Mouse (Mus musculus) thymus, postnatal 0 days (tissue): ENCODE measurements around the gene Thap8. TPM values are rescaled to one million over a fixed set of nuclear protein-coding genes. Genes with fewer than 3 reads are reported as not detected.
"Not testable (repeated sequence)": the region's sequence is repeated elsewhere in the genome, so short reads cannot be mapped to it uniquely, and the experiment has no call there.

Experiments
- DNase-seq: peaks from one replicate; pipeline ENCODE4 v3.0.0-alpha.2; 2015; ENCODE audit warnings: low spot score
- polyA plus RNA-seq: library from polyadenylated mRNA; unstranded; fragments of >200 nt; fragmentation: Nextera tagmentation; extraction: Ambion mirVana; gene quantifications from 2 replicates; pipeline ENCODE4 v1.2.1, GENCODE M21; 2015

Gene Thap8
- 0.19 and 0.23 TPM in 2 replicates for polyA plus RNA-seq

- DNase-seq = peak; percentile 93
These were observed at the start of gene Thap8, which contains the start of gene Wdr62 for GRCm38 (mm10) chr7:30279951-30280669. Gene Thap8 (plus strand): TSS chr7:30280094. Gene Wdr62 (minus strand): TSS chr7:30280419.

DNA sequence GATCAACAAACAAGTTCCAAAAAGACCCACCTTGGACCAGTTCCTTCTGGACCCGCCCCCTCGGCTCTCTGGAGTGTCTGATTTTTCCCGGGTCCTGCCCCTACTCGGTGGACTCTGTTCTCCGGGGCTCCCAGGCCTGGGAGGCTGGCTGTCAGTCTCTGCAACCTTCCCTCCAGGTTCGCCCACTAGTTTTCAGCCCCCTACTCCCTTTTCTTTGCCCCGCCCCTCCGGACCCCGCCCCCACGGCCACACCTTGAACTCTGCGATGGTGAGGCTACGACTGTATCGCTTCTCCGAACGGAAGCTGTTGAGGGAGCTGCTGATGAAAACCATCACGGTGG lies 48.6 kb upstream of the Thap8 start:
- no peak for DNase-seq

- DNase-seq = peak; percentile 95
These were observed 48.0 kb upstream of the Thap8 start, which contains the start of the genes Polr2i and Tbcb for GRCm38 (mm10) chr7:30231669-30232454. Gene Polr2i (plus strand): TSS chr7:30231948. Gene Tbcb (minus strand): TSS chr7:30232272.

DNA sequence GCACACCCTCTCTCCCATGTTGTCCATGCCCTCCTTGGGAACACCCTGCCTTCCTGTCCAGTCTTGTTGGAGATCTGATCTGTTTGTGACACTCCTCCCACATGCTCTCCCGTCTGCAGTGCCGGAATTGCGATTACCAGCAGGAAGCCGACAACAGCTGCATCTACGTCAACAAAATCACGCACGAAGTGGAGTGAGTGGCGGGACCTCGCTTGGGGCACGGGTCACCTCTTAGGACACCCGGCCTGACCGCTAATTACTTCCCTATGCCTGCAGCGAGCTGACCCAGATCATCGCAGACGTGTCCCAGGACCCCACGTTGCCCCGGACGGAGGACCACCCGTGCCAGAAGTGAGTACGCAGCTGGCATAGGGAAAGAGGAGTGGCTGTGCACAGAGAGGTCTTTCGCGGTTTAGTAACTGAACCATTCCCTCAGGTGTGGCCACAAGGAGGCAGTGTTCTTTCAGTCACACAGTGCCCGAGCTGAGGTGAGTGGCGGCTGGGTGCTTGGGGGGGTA lies 47.2 kb upstream of the Thap8 start:
- DNase-seq = peak; percentile 70

GRCm38 (mm10) chr7:30233387-30233786 lies 46.5 kb upstream of the Thap8 start:
- no peak for DNase-seq

DNA sequence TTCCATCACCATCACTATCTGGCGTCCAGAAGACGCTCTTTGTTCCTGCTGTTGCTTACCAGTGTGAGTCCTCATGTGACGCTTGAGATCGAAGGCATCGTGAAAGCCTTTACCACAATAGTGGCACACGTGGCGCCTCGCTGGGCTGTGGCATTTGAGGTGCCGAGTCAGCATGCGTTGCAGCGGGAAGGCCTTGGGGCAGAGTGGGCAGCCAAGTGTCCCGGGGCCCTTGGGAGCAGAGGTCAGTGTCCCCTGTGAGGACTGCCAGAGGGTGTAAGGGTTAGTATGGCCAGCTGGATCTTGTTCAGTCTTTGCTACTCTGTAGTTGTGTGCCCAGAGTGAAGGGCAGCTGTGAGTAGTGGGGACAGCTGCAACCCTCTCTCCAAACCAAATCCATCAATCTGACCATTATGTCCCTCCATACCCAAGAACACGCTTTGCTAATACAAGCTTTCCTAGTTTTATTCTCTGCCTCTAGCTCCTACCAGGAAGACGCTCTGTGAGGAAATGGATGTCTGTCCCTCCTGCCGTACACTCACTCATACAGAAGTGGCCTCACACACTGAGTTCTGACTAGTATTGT lies 45.5 kb upstream of the Thap8 start:
- no peak for DNase-seq

DNA sequence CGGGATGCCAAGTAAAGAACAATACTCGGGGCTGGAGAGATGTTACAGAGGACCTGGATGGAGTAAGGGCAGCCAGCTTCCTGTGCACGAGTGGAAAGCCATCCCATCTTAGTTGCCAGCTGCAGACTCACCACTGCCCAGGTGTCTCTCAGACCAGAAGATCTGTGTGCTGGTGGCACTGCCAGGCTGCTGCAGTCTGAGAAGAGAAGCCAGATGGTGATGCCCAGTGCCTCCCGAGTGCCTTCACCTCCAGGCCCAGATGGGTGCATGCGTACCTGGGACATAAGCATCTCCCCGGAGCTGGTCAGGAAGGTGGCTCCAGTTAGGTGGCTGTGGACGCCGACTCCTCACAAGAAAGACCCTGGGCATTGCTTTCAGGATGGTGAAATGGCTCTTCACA lies 44.8 kb upstream of the Thap8 start:
- DNase-seq = no peak

DNA sequence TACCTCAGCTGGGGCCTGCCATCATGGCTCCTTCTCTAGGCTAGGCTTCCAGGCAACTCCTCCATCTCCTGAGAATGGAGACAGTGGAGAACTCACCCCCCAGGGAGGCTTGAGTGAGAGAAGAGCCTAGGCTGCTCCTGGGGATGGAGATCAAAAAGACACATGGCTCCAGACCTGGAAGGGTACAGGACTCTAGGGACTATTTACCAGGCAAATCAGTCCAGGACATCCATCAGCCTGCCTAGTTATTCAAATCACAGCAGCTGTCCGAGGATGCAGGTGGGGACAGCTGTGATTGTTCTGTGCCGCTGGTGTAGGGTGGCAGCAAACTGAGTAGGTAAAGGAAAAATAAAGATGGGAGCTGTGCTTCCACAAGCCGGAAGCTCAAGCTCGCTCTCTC lies 44.3 kb upstream of the Thap8 start, which contains the start of gene Ovol3:
TSS of gene Ovol3 (minus strand) at position 101 of the 400 bp plus-strand sequence.
- DNase-seq = no peak

GRCm38 (mm10) chr7:30237374-30237773 lies 42.5 kb upstream of the Thap8 start:
- DNase-seq = not testable (repeated sequence)

DNA sequence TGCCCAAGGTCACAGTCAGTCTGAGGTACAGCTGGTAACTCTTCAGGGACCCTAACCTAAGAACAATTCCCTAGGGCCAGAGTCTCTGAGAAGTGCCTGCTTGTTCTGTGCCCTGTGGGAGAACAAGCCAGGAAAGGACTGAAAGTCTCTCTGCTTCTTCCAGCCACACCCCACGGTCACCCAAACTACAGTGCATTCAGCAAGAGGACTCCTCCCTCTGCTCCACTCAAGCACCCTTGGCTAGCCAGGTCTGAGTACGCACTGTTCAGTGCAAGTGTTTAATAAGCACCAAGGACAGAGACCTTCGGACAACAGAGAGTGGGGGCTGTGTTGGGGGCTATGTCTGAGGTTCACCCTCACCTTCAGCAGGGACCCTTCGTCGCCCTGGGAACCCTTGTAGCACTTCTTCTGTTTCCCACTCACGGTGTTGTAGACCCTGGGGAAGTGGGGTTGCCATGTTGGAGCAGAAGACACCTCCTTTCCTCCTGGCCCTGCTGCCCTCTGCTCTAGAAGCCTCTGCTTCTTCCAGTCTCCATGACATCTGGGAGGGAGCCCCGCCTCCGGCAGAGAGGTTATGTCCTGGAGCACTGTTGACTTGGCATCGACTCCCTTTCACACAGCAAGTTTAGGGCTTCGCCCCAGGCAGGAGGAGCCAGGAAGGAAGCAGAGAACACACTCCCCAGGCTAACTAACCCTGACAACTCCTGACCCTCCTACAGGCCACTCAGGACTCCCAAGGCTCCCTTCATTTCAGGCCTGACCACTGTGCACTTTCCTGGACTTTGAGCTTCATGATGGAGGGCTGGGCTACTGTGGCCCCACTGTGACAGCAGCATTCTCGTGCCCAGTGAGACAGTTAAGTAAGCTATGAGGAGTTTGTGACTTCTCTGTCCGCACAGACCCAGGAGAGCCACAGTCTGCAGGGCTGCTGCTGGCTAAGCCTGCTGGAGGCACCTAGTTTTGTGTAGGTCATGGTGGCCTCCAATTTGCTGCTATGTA lies 27.6 kb upstream of the Thap8 start:
- no peak for DNase-seq

DNA sequence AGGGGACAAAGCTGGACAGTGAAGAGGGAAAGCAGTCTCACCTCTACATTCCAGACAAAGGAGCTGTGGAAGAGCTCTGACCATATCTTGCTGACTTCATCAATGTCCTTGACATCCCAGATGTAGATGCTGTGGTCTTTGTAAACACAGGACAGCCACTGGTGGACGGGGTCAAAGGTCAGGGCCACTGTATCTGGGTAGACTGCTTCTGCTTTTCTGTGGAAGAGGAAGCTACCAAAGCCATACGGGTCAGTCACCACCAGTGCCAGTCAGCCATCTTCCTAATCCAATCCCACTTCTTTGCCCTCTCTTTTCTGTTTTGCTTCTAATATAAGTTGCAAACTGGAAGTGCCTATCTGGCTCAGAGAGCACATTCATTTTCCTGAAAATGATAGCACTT lies 14.9 kb upstream of the Thap8 start:
- DNase-seq = no peak

DNA sequence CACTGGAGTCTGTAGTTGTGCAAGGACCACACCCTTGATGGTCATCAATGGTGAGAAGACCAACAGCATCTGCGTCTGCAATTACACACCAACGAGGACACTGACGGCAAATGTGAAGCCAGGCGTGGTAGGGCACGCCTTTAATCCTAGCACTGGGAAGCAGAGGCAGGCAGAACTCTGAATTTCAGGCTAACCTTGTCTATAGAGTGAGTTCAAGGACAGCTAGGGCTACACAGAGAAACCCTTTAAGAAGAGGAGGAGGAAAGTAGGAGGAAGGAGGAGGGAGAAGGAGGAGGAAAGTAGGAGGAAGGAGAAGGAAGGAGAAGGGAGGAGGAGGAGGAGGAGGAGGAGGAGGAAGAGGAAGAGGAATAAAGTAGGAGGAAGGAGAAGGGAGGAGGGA lies 14.4 kb upstream of the Thap8 start:
- DNase-seq = no peak

GRCm38 (mm10) chr7:30265935-30266334 lies 14.0 kb upstream of the Thap8 start:
- DNase-seq = no peak

GRCm38 (mm10) chr7:30266780-30267179 lies 13.1 kb upstream of the Thap8 start:
- DNase-seq = no peak

DNA sequence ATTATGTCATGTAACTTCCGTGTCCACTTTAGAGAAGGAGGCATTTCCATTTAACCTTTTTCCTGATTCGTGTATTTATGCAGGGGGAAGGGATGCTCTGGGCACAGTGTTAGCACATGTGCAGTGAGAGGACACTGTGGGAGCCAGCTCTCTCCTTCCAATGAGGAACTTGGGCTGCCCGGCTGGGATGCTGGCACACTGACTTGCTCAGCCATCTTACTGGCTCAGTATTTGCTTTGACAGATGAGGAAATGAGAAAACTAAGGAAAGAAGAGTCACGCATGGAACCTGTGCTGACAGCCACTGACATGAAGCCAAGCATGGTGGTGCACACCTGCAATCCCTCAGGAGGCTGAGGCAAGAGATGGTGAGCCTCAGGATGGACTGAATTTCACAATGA lies 10.3 kb upstream of the Thap8 start:
- no peak for DNase-seq

DNA sequence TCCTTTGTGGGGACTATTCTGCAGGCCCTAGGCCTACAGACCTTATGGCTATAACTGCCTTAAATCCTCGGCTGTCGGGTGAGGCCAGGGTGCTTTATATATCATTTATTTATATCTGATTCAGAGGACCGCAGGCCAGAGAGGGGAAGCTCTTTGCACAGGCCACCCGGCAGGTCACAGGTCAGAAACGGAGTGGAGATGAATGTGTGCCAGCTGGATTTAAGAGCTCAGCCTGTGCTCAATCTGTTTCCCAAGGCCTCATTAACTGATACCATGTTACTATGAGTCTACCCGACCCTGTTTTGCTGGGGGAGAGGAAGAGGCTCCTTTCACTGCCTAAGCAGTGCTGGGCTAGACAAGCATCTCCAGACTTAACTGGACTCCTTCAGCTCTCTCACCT lies 5.5 kb upstream of the Thap8 start:
- DNase-seq = no peak

GRCm38 (mm10) chr7:30278911-30279310 lies 983 bp upstream of the Thap8 start:
- DNase-seq = no peak

DNA sequence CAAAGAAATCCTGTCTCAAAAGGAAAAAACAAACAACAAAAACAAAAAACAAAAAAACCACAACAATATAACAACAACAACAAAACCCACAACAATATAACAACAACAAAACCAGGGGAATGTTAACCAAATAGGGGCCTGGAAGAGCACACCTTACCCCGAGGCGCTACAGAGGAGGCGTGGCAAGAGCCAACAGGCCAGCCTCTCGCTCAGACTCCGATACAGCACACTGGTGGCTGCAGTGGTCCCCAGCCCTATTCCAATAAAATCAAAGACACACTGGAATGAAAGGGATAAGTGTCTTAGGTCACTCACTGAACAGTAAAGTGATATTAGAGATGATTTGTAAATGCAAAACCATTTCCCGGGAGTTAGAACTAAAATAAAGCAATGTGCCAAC lies 358 bp upstream of the Thap8 start:
- DNase-seq = peak; percentile 3

DNA sequence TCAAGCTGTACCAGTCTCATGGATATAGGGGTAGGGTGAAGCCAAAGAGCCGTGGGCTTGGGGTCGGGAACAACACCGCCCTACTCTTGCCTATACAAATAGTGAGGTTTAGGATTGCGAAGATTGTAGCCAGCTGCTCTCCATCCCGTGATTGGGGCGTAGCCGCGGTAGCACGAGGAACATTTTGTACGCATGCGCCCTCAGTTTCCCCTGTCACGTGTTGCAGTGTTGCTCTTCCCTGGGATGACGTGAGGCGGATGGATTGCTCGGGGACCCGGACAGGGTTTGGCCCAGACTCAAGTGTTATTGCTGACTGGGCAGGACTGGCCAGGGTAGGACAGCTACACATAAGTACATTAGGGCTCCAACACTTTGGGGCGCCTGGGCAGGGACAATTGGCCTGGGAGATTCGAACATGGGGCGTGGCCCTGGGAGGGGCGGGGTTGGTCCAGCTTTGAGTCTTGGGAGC lies 810 bp downstream of the Thap8 start:
- DNase-seq = peak; percentile 82

DNA sequence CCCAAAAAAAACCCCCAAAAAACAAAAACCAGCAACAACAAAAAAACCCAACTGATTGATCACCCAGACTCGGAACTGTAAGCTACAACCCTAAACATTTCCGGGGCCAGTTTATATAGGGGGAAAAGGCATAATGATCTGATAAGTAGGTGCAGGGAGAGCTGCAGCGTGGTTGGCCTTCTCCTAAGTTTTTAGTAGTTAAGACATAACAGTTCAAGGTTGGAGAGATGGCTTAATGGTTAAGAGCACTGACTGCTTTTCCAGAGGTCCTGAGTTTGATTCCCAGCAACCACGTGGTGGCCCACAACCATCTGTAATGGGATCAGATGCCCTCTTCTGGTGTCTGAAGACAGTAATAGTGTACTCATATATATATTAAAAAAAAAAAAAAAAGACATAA lies 1.6 kb downstream of the Thap8 start:
- DNase-seq = no peak

GRCm38 (mm10) chr7:30282740-30283139 lies 2.8 kb downstream of the Thap8 start:
- DNase-seq = no peak
